Mouse (Mus musculus) c-Kit-negative CD71-positive TER-119-positive erythroid progenitor cells, embryonic 14.5 days (primary cell): ENCODE results near the gene Ndufa6.
A peak's percentile ranks its signal among the peaks of the same experiment; 100 is the strongest.
"Not testable (repeated sequence)": the region's sequence is repeated elsewhere in the genome, so short reads cannot be mapped to it uniquely, and the experiment has no call there.

Experiments used
- DNase-seq: peaks from one replicate; pipeline ENCODE4 v3.0.0-alpha.2; 2013; ENCODE audit warnings: low read depth, low spot score

Gene Ndufa6

DNA sequence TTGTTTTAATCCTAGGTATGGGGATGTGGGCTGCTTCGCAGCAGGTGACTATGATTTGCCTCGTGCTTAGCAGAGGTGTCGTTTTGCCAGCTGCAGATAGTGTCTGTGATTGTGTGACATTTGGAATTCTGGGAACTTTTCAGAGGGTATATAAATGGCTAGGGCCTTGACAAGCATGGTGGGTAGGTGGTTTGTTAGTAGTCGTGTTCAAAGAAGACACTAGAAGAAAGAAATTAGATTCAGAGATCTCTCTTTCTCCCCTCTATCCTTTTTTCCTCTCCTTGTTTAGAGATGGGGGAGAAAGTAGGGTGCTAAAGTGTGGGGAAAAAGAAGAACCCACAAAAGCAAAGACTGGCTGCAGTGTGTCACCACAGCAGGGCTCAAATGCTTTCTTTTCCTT is 14.0 kb upstream of the Ndufa6 start:
- no peak for DNase-seq

DNA sequence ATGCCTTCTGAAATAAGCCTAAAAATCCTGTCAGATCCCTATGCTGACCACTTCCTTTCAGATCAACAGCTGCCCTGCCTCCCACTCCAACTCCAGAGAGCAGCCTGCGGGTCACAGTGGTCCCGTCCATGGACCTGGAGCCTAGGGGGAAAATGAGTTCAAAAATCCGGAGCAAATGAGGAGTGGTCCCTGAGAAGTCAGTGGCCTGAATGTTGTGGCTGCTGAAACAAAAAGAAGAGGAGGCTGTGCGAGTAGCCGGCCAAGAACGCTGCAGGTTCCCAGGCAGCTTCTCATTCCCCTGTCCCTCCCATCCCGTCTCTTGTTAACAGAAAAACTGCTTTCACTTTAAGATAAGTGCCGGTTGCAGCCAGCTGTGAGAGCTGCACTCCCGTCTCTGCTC is 10.4 kb upstream of the Ndufa6 start:
- not testable (repeated sequence) for DNase-seq

DNA sequence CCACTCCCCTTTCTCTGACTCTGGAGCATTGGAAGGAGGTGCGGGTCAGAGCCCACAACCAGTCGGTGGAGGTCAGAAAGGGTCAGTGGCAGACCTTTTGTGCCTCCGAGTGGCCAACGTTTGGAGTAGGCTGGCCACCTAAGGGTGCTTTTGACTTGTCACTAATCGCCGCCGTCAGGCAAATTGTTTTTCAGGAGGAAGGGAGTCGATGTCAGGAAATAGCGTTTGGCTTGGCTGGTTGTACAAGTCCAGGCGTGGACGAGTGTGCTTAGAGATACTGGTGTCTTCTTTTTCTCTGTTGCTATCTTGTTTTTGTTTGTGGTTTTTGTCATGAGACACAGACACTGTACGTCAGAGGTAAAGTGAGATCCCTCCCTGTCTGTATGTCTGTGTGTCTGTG is 9.7 kb upstream of the Ndufa6 start:
- not testable (repeated sequence) for DNase-seq

DNA sequence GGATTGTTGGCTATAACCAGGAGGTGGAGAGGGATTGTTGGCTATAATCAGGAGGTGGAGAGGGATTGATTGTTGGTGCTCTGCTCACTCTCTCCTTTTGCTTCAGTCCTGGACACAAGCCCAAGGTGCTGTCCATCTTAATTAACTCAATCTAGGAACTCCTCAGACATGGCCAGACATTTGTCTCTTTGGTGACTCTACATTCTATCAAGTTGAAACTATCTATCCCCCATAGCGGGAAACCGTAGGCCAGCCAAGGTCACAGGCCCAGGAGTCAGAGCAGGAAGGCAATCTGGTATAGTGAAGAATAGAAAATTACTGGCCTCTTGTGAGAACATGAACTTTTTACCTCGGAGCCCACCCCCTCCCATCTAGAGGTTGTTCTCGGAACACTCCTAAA is 8.1 kb upstream of the Ndufa6 start:
- no peak for DNase-seq

DNA sequence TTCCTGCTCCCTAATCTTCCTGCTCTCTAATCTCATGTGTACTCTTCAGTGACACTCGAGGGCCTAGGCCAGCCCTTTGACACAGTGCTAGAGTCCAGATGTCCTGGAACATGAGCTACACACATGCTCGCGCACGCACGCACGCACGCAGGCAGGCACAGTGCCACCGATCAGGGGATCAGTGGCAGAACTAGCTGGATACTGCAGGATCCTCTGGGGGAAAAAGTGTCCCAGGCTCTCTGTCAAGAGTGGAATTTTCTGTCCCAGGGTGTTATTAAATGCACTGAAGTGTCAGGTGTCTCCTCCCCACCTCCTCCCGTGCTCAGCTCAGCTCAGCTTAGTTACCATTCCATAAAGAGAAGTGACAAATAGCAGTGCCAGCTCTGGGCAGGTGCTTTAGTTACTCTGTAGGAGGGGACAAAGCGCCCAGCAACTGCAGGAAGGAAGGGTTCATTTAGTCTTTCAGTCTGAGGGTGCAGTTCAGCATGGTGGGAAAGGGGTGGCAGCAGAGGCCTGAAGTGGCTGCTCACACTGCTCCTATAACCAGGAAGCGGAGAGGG is 7.4 kb upstream of the Ndufa6 start:
- DNase-seq, result no peak

DNA sequence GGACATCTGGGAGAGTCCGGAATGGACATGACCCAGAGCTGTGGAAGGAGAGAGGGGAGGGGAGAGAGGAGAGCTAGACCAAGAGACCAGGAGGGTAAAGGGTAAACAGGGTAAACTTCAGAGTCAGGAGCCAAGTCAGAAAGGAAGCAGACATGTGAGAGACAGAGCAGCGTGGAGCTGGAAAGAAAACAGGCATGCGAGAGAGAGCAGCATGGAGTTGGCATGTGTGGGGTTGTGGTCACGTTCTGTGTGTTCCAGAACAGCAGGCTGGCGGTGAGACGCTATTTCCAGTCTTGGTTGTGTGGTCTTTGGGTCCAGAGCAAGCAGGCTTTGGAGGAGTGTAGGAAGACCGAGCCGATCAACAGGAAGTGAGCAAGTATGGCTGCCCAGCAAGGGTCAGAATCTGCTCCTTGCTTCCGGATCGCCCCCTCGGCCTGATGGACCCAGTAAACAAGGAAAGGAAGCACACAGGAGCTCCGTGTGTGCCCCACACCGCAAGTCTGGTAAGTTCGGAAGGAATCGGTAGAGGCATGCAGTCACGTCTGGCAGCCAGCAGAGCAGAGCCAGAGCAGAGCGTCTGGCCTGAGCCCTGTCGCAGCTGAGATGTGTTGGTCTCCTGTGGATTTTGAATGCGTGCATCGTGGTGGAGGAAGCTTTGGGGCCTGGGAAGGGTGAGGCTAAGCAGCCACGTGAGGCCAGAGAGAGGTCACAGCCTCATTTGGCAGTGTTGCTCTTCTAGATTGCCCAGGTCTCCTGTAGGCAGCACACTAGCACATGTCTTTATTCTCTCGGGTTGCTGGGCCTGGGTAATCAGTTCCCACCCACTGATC is 4.5 kb upstream of the Ndufa6 start:
- no peak for DNase-seq

DNA sequence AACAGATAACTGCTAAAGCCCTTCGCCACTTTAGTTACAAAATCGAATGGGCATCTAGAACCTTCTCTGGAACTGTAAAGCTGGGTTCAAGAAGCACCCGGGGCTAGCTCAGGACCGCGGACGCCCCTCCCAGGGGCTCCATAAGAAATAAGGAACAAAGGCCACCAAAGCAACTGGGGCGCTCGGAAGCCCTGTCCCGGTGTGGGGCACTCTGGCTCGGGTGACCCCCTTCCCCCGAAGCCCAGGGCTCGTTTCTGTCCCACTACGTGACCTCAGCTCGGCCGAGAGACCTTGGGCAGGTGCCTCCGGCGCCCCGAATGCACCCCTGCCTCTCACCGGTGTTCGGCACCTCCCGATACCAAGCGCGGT is 393 bp downstream of the Ndufa6 start:
- DNase-seq, result no peak

DNA sequence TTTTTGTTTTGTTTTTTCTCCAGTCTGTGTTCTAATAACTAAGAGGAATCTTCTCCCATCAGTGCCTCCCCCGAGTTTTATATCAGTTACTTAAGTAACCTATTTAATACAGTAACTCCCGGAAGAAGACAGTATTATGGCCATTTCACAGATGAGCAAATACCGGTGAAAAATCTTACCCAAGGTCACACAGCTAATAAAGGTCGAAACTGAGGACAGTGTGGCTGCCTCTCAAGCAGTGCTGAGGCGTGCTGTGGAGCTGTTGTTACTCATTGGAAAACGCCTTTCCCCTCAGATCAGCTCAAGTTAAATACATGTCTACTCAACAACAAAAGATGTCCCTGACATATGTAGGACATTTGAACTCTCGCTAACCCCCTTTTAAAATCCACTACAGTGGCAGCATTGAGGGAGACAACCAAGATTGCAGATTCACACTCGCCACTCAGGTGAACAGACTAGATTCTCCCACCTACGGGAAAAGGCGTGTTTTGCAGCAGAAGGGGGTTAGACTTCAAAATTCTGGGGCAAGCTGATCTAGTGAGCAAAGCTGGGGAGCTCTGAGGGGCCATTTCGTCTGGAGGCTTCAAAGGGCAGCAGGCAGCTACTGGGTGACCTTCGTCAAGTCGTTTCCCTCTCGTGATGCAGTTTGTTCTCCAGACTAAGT is 911 bp downstream of the Ndufa6 start:
- DNase-seq, result peak; percentile 26

DNA sequence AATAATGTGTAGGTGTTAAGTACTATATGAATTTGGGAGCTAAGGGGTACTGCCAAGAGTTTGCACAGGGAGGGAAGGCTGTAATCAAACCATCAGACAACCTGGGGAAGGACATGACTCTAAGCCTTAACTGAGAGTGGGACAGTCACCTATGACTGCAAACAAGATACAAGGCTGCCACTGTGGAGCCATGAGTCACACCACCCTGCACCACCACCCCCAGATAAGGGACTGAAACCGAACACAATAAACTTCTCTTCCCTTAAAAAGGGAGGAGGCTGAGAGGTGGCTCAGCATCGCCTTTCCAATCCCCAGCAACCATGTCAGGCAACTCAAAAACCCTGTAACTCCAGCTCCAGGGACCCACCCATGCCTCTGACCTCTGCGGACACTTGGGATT is 2.6 kb downstream of the Ndufa6 start:
- DNase-seq, result no peak

DNA sequence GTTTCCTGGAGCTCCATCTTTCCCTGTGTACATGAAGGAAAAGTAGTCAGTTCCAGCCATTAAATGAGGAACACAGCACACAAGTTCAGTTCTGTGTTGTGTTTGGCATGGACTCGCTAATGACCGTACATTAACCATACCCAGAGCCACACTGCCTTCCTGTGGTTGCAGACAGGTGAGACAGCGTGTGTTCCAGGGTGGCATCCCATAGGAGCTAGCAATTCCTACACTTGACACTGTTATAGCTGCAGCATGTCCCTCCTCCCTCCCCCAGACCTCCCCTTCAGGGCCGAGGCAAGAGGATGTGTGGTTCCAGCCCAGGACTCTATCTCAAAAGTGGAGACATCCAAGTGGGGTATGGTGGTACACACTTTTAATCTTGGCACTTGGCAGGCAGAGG is 3.8 kb downstream of the Ndufa6 start:
- no peak for DNase-seq

DNA sequence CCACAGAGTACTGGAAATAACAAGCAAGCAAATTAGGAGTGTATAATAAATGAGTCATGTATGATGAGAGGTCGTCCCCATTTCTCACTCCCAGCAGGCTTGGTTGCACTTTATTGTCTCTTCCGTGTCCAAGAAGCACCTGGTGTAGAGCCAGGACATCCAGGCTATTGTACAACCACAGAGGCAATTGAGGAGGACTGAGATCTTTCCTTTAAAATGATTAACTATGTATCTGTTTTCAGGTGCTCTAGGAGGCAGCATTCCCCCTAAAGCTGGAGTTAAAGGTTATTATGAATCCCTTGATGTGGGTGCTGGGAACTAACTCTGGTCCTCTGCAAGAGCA is 5.2 kb downstream of the Ndufa6 start:
- no peak for DNase-seq

DNA sequence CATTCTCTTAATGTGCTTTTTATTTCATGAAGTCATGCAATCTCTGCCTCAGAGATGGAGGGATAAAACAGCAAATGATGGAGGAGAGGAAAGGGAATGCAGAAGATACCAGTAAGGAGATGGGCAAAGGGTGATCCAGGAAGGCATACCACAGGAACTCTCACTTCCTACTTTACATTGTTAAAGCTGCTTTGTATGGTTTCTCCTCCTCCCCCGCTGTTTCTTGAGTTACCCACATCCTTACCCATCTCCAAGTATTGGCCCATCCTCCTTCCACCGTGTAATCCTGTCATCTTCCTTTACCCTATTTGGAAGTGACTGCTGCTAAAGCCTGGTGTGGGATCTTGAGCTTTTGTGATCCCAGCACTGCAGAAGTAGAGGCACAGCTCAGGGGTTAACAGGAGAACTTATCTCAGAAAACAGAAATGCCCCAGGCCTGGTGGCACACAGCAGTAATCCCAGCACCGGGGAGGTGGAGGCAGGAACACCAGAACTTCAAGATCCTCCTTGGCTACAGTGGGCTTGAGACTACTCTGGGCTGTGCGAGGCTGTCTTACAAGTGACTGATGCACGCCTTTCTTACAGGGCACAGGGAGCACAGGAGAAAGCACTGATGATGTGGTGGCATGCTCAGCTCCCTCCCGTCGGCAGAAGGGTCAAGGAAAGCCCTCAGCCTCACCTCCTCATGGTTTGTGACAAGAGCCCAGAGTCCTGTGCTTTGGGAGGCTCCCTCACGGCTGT is 5.7 kb downstream of the Ndufa6 start:
- no peak for DNase-seq

DNA sequence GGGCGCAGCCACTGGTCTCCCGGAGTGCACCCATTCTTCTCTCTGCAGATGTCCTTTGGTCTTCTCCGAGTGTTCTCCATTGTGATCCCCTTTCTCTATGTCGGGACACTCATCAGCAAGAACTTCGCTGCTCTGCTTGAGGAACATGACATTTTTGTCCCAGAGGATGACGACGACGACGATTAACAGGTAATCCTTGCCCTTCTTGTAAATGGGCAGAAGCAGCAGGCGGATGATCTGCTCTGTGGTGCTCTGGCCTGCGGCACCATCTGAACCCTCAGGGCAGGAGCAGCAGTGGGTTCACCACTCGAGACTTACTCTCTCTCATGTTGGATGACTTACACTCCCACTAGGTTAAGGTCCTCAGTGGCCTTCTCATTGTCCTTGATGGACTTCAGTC is 6.3 kb downstream of the Ndufa6 start:
- DNase-seq, result no peak

DNA sequence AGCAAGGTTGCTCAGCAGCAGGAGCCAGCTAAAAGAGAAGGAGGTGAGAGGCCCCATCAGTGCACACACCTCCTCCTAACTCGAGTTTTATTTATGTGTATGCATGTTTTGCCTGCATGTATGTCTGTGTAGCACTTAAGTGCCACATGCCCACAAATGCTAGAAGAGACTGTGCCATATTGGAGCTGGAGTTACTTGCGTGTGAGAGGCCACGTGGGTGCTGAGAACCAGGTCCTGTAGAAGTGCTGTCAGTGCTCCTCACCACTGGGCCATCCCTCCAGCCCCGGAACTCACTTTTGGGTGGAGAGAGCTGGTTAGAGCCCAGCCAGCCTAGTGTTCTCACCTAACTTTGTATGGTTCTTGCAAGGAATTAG is 6.8 kb downstream of the Ndufa6 start:
- DNase-seq, result no peak

DNA sequence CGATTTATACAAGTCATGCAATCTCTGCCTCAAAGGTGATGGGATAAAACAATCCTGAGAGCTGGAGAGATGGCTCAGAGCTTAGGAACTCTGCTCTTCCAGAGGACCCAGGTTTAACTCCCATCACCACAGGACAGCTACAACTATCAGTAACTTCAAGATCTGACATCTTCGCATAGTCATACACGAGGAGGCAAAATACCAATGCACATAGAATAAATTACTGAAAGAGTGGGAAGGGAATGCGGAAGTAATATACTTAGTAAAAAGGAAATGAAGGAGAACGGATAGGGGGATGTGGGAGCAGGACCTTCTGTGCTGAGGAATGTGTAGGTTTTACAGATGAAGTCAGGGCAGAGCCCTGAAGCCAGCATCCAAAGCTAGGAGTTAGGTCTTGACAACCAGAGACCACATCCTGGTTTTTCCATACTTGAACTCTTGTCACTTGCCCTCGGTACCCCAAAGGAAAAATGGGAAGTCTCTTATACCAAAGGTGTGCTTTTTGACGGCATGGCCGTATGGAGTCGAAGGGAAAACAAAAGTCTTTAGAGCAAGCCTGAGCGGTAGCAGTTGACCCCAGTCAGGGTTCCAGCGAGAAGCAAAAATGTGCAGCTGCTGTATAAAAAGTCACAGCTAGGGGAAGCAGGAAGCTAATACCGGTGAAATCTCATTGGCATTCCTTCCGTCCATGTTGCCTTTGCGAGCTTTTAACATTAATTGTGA is 7.4 kb downstream of the Ndufa6 start:
- no peak for DNase-seq

DNA sequence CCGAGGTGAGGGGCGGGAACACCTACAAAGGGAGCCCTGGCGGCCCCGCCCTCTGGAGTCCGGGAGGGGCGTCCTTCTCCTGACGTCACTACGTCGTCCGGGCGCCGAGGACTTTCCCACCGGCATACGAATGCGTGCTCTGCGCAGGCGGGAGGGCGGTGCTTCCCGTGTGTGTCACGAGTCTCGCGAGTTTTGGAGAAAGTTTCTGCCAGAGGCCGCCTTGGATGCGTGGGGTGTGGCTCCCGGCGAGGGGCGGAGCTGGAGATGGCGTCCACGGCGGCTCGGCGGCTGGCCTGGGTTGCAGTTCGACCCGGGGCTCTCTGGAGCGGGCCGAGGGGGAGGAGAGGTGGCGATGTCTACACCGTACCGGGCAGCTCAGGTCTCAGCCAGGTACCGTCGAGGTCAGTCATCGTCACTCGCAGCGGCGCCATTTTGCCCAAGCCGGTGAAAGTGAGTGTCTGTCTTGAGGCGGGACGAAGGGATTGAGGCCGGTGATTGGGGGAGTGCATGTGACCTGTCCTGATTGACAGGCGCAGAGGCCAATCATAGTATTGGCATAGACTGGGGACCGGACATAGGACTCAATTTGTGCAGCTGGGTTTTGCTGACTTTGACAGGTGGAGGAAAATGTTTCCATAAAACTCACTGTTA is 8.2 kb downstream of the Ndufa6 start:
- peak; percentile 99 for DNase-seq

DNA sequence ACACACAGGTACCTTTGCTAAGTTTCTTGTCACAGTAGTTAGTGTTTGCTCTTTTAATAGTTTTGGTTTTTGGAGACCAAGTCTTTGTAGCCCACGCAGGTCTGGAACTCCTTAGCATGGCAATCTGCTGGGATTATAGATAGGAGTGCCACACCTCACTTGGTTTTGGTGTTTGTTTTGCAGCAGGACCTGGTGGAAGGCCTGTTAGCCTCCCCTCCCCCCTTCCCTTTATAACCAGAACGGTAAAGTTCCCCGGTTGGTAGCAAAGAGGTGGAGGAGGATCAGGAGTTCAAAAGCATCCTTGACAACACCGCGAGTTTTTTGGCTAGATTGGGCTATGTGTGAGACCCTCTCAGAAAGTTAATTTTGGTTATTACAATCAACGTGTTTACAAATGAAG is 9.2 kb downstream of the Ndufa6 start:
- DNase-seq, result no peak

DNA sequence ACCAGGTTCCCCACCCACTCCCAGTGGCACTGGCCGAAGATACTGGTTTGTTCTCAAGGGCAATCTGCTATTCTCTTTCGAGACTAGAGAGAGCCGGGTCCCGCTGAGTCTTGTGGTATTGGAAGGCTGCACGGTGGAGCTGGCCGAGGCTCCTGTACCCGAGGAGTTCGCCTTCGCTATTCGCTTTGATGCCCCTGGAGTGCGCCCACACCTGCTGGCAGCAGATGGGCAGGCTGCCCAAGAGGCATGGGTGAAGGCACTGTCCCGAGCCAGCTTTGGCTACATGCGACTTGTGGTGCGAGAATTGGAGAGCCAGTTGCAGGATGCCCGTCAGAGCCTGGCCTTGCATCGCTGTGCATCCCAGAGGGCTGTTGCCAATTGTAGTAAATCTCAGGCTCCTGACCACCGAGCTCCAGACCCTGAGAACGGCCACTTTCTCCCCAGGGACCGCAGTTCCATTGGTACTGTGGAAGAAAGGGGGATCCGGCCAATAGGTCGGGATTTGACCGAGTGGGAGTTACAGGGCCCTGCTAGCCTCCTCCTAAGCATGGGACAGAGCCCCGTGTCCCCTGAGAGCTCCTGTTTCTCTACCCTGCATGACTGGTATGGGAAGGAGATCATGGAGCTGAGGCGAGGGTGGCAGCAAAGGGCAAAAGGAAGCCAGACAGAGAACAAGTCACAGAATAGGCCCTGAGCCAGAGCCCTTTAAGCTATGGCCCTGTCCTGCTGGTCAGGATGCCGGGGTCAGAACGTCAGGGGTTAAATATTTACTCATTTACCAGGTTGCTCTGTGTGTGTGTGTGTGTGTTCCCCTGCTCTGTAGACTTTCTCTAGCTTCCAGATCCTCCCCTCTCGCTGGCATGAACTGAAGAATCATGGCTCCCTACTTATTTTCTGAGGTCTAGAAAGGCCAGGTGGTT is 10.5 kb downstream of the Ndufa6 start:
- DNase-seq, result no peak

DNA sequence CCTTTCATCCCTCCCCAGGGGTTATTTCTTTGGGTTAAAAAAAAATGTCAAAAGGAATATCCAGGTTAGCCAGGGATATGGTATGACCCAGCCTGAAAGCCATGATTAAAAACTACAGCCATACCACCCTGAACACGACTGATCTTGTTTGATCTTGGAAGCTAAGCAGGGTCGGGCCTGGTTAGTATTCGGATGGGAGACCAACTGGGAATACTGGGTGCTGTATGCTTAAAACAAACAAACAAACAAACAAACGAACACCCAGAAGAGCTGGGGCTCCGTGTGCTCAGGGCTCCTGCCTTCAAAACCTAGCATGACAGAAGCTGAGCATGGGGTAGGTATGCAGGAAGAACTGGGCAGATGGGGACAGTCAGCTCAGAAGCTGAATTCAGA is 11.6 kb downstream of the Ndufa6 start:
- DNase-seq, result no peak
